18 mouse cellular contexts compared by ENCODE assay signal in genomic region chr4:105909272-105909671, GRCm38 (mm10).
A peak's percentile ranks its signal among the peaks of the same experiment; 100 is the strongest.
DNase-seq lines count a peak whose midpoint lies in the region; ATAC-seq and TF ChIP-seq lines count a peak whose summit lies in the region.
"Had no signal": no experiment of that assay in that cellular context is flagged by ENCODE, and none has a peak within 500 bp of the region (broad histone marks: within the 10 kb centered on the region; RNA-seq: fewer than 3 reads in every experiment).

No protein-coding gene starts in this region.

- no peak for TF ChIP-seq CTCF in lung, embryonic 14.5 days (IDR thresholded peaks at IDR 0.05; ENCODE audit: low read depth)

- H3K4me1 ChIP-seq in lung, embryonic 14.5 days (ENCODE audit: insufficient read depth) = peaks cover 20% of the 10 kb centered on the region
- no peaks in the 10 kb centered on the region for H3K4me1 ChIP-seq in forebrain, embryonic 14.5 days (ENCODE audit: control insufficient read depth, insufficient read depth, low read length)
- H3K4me1 ChIP-seq: heart, embryonic 12.5 days; hindbrain, embryonic 13.5 days had no signal

- no peak for ATAC-seq in lung, embryonic 14.5 days (ENCODE audit: insufficient read depth)
- ATAC-seq in granulocyte monocyte progenitor cell, adult 5-6 weeks (replicated peaks; ENCODE audit: poor library complexity, severe bottlenecking) = peak; percentile 86
- ATAC-seq in forebrain, embryonic 14.5 days = no peak
- ATAC-seq: forebrain, embryonic 16.5 days; hindbrain, postnatal 0 days; Patski had no signal

- H3K27me3 ChIP-seq in lung, embryonic 14.5 days (ENCODE audit: insufficient read depth, low read length) = no peaks in the 10 kb centered on the region
- no peaks in the 10 kb centered on the region for H3K27me3 ChIP-seq in forebrain, embryonic 14.5 days (replicated peaks; ENCODE audit: control insufficient read depth, insufficient read depth, low read length)
- H3K27me3 ChIP-seq: embryonic facial prominence, embryonic 12.5 days; hindbrain, embryonic 13.5 days; Patski had no signal

- no peaks in the 10 kb centered on the region for H3K36me3 ChIP-seq in lung, embryonic 14.5 days (ENCODE audit: insufficient read depth)
- H3K36me3 ChIP-seq in forebrain, embryonic 14.5 days (ENCODE audit: control insufficient read depth, insufficient read depth, low read length) = no peaks in the 10 kb centered on the region
- H3K36me3 ChIP-seq: embryonic facial prominence, embryonic 12.5 days; heart, embryonic 12.5 days; hindbrain, embryonic 13.5 days had no signal

- no peak overlapping the region for H3K9ac ChIP-seq in lung, embryonic 14.5 days
- H3K9ac ChIP-seq in forebrain, embryonic 14.5 days (ENCODE audit: low read length) = no peak overlapping the region
- H3K9ac ChIP-seq: embryonic facial prominence, embryonic 12.5 days; heart, embryonic 12.5 days; hindbrain, embryonic 13.5 days had no signal

- peak; percentile 27 for DNase-seq in lung, embryonic 14.5 days
- no peak for DNase-seq in lung, adult 18-20 months
- DNase-seq in 3134 (ENCODE audit: extremely low read depth, insufficient read length, low spot score) = peak; percentile 10
- peak; percentile 22 for DNase-seq in 3T3-L1 (ENCODE audit: low read depth, low spot score)
- DNase-seq in forebrain, embryonic 14.5 days (ENCODE audit: low spot score) = no peak
- DNase-seq in thymus, adult 18-20 months = no peak
- DNase-seq: adrenal gland, adult 8-10 months; adrenal gland, postnatal 36 days; cerebellum, adult 2 months; cerebellum, postnatal 10 days; gastrocnemius, postnatal 10 days had no signal

- 0 out of 2 replicates have a peak overlapping the region, but pooled peaks have one; percentile 38 for H3K27ac ChIP-seq in lung, embryonic 14.5 days (ENCODE audit: low read depth)
- no peak overlapping the region for H3K27ac ChIP-seq in forebrain, embryonic 14.5 days (ENCODE audit: low read depth, low read length)
- H3K27ac ChIP-seq: embryonic facial prominence, embryonic 12.5 days; hindbrain, embryonic 13.5 days; hindbrain, postnatal 0 days had no signal

- H3K4me2 ChIP-seq in lung, embryonic 14.5 days = no peak overlapping the region
- no peak overlapping the region for H3K4me2 ChIP-seq in forebrain, embryonic 14.5 days (ENCODE audit: low read length)
- H3K4me2 ChIP-seq: embryonic facial prominence, embryonic 12.5 days; heart, embryonic 12.5 days; hindbrain, embryonic 13.5 days had no signal

- WGBS in lung, embryonic 14.5 days = 48% methylated on average over 4 of the region's 4 CpGs
- WGBS in forebrain, embryonic 14.5 days = 75% methylated on average over 4 of the region's 4 CpGs

- H3K9me3 ChIP-seq in lung, embryonic 14.5 days (ENCODE audit: low read depth, low read length) = no peaks in the 10 kb centered on the region
- H3K9me3 ChIP-seq in forebrain, embryonic 14.5 days (replicated peaks; ENCODE audit: control insufficient read depth, low read length) = no peaks in the 10 kb centered on the region
- H3K9me3 ChIP-seq: embryonic facial prominence, embryonic 12.5 days; hindbrain, embryonic 13.5 days had no signal

- no peak overlapping the region for H3K4me3 ChIP-seq in lung, embryonic 14.5 days (ENCODE audit: low read depth, low read length)
- no peak overlapping the region for H3K4me3 ChIP-seq in forebrain, embryonic 14.5 days (ENCODE audit: low read depth, low read length)
- H3K4me3 ChIP-seq: embryonic facial prominence, embryonic 12.5 days; heart, embryonic 12.5 days; hindbrain, embryonic 13.5 days had no signal

Comparison
In these comparisons a context has a peak if more than half of its experiments do, and no peak if none do; other contexts are left out.
1. DNase-seq: peak in lung, embryonic 14.5 days (single experiment), 3134 (single experiment) and 3T3-L1 (single experiment); none in lung, adult 18-20 months (0 of 2), forebrain, embryonic 14.5 days (single experiment) and thymus, adult 18-20 months (0 of 2).